23 mouse cellular contexts compared by ENCODE assay signal in the genomic region with DNA sequence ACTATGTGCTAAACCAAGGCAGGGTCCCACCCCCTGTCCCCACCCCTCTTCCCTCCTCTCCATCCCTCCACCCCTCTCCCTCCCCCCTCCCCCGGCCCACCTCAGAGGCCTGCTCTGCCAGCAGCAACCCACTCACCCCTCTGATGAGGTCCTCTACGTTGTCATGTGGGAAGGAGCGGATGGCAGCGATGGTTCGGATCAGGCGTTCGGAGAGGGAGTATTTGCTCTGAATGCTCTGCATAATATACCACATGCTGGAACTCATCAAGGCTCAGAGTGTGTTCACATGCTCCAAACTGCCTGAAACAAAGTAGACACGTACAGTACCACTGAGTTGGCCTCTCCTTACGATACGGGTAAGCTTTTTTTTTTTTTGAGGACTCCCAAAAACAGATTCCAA. TPM values are rescaled to one million over a fixed set of nuclear protein-coding genes. Genes with fewer than 3 reads are reported as not detected.
DNase-seq lines count a peak whose midpoint lies in the region; TF ChIP-seq lines count a peak whose summit lies in the region.
"Had no signal": no experiment of that assay in that cellular context is flagged by ENCODE, and none has a peak within 500 bp of the region (broad histone marks: within the 10 kb centered on the region; RNA-seq: fewer than 3 reads in every experiment).

No protein-coding gene starts in this region.

- TF ChIP-seq CTCF in gastrocnemius, adult 2 months (IDR thresholded peaks at IDR 0.05), result no peak
- TF ChIP-seq CTCF in layer of hippocampus, adult 2 months (conservative IDR thresholded peaks at IDR 0.05), result no peak

- DNase-seq in gastrocnemius, adult 2 months, result no peak
- no peak for DNase-seq in gastrocnemius, adult 18-20 months (ENCODE audit: low spot score)
- peak in 1 of 2 experiments; percentile 43 for DNase-seq in layer of hippocampus, adult 2 months (ENCODE audit: low spot score in 2 of 2)
- DNase-seq in layer of hippocampus, adult 11-12 months (ENCODE audit: low spot score), result no peak
- DNase-seq in brain, adult 2 months (ENCODE audit: low read depth, low spot score), result peak; percentile 53
- DNase-seq in embryo, embryonic 10.5 days (ENCODE audit: low spot score), result no peak
- DNase-seq: adrenal gland, adult 2 months; adrenal gland, postnatal 10 days; adrenal gland, postnatal 25 days; cerebellum, adult 11-12 months; cerebellum, adult 2 months; cerebellum, adult 9-10 months; cerebellum, postnatal 10 days; cerebellum, postnatal 25 days; embryo, embryonic 11 days had no signal

- peak overlapping the region; percentile 9; the same call in 1 of the 2 replicates for H3K4me3 ChIP-seq in gastrocnemius, adult 2 months
- no peak overlapping the region for H3K4me3 ChIP-seq in layer of hippocampus, adult 2 months
- H3K4me3 ChIP-seq: embryonic facial prominence, embryonic 13.5 days; embryonic facial prominence, embryonic 15.5 days; erythroblast, embryonic 14.5 days; forebrain, embryonic 10.5 days; forebrain, embryonic 12.5 days had no signal

- peak overlapping the region; percentile 86; the same call in 1 of the 2 replicates for H3K27ac ChIP-seq in gastrocnemius, adult 2 months
- H3K27ac ChIP-seq in layer of hippocampus, adult 2 months, result 0 out of 2 replicates have a peak overlapping the region, but pooled peaks have one; percentile 18
- H3K27ac ChIP-seq: embryonic facial prominence, embryonic 13.5 days; embryonic facial prominence, embryonic 15.5 days; forebrain, embryonic 10.5 days; forebrain, embryonic 12.5 days had no signal

- intact Hi-C loops in gastrocnemius, adult 2 months (cut with DNase I), result no loop called here

RNA-seq across cellular contexts. Expression of gene Asb8, which starts 22.9 kb away (rescaled TPM):
- total RNA-seq in gastrocnemius, adult 2 months (2021), result 100 to 1,000 TPM in 1 of 2 experiments, 10 to 100 TPM in 1; 97.8 to 124 TPM
- total RNA-seq in gastrocnemius, adult 18-20 months (2021), result 100 to 1,000 TPM; 113 to 114 TPM
- total RNA-seq in layer of hippocampus, adult 2 months (2021), result 10 to 100 TPM; 51.8 to 55.1 TPM

RNA-seq across cellular contexts. Expression of gene Ccdc184, which starts 24.4 kb away (rescaled TPM):
- not detected for total RNA-seq in gastrocnemius, adult 2 months (2021)
- total RNA-seq in gastrocnemius, adult 18-20 months (2021), result not detected
- 10 to 100 TPM; 10.6 to 10.9 TPM for total RNA-seq in layer of hippocampus, adult 2 months (2021)
- total RNA-seq: MEL had no signal

RNA-seq across cellular contexts. Expression of gene Senp1, which starts 49.0 kb away (rescaled TPM):
- total RNA-seq in gastrocnemius, adult 2 months (2021), result 1 to 10 TPM; 7.4 to 8.5 TPM
- total RNA-seq in gastrocnemius, adult 18-20 months (2021), result 1 to 10 TPM; 6.1 to 6.3 TPM
- total RNA-seq in layer of hippocampus, adult 2 months (2021), result 10 to 100 TPM; 12.7 to 13.5 TPM

RNA-seq across cellular contexts. Expression of gene Pfkm, which starts 50.1 kb away (rescaled TPM):
- total RNA-seq in gastrocnemius, adult 2 months (2021), result 1,000 to 10,000 TPM; 2,669 to 2,908 TPM
- total RNA-seq in gastrocnemius, adult 18-20 months (2021), result 1,000 to 10,000 TPM; 2,870 to 2,899 TPM
- total RNA-seq in layer of hippocampus, adult 2 months (2021), result 100 to 1,000 TPM; 333 to 349 TPM

RNA-seq across cellular contexts. Expression of gene Olfr288, which starts 52.8 kb away (rescaled TPM):
- not detected for total RNA-seq in gastrocnemius, adult 2 months (2021)
- not detected for total RNA-seq in gastrocnemius, adult 18-20 months (2021)
- not detected for total RNA-seq in layer of hippocampus, adult 2 months (2021)
- total RNA-seq: adrenal gland, adult 2 months; adrenal gland, postnatal 10 days; adrenal gland, postnatal 25 days; adrenal gland, postnatal 4 days; ES-E14; MEL had no signal

Comparison
In these comparisons a context has a peak if more than half of its experiments do, and no peak if none do; other contexts are left out.
1. RNA of gene Ccdc184, which starts 24.4 kb away (total RNA-seq): 10.6 to 10.9 TPM in layer of hippocampus, adult 2 months; not detected in gastrocnemius, adult 2 months and not detected in gastrocnemius, adult 18-20 months; every median in the first group is over 10 times any median in the second.